In genomic region chr1:43455196-43455595, GRCm38 (mm10) we compare ENCODE assay signal across 23 mouse cellular contexts. TPM values are rescaled to one million over a fixed set of nuclear protein-coding genes. Genes with fewer than 3 reads are reported as not detected.
DNase-seq lines count a peak whose midpoint lies in the region; ATAC-seq and TF ChIP-seq lines count a peak whose summit lies in the region.
"Had no signal": no experiment of that assay in that cellular context is flagged by ENCODE, and none has a peak within 500 bp of the region (broad histone marks: within the 10 kb centered on the region; RNA-seq: fewer than 3 reads in every experiment).

No protein-coding gene starts in this region.

- H3K27me3 ChIP-seq in liver, embryonic 11.5 days (replicated peaks; ENCODE audit: control insufficient read depth, insufficient read depth, low read length), result no peaks in the 10 kb centered on the region
- no peaks in the 10 kb centered on the region for H3K27me3 ChIP-seq in liver, embryonic 12.5 days (replicated peaks)
- H3K27me3 ChIP-seq in liver, embryonic 15.5 days, result no peaks in the 10 kb centered on the region
- H3K27me3 ChIP-seq: forebrain, embryonic 13.5 days; heart, embryonic 13.5 days; Patski had no signal

- no peak overlapping the region for H3K9ac ChIP-seq in liver, embryonic 11.5 days (ENCODE audit: low read depth, low read length)
- H3K9ac ChIP-seq in liver, embryonic 12.5 days, result 0 out of 2 replicates have a peak overlapping the region, but pooled peaks have one; percentile 13
- H3K9ac ChIP-seq in liver, embryonic 15.5 days, result no peak overlapping the region
- H3K9ac ChIP-seq: forebrain, embryonic 13.5 days; heart, embryonic 13.5 days; hindbrain, embryonic 14.5 days had no signal

- DNase-seq in liver, embryonic 11.5 days (ENCODE audit: low spot score), result no peak
- no peak for DNase-seq in liver
- DNase-seq in left cerebral cortex, adult 2 months (ENCODE audit: extremely low spot score in 1 of 2, low spot score in 2 of 2), result no peak
- no peak for DNase-seq in adrenal gland, adult 8-10 months
- no peak for DNase-seq in thymus, postnatal 0 days (ENCODE audit: low spot score)
- DNase-seq: adrenal gland, postnatal 14 days; cerebellum, adult 11 months; cerebellum, adult 8-10 months; cerebellum, postnatal 10 days; gastrocnemius, postnatal 10 days; gastrocnemius, postnatal 36 days; heart, adult 2 months; heart, postnatal 14 days; heart, postnatal 4 days had no signal

- no peaks in the 10 kb centered on the region for H3K36me3 ChIP-seq in liver, embryonic 11.5 days (ENCODE audit: control insufficient read depth, insufficient read depth, low read length)
- peaks cover 4% of the 10 kb centered on the region for H3K36me3 ChIP-seq in liver, embryonic 12.5 days
- H3K36me3 ChIP-seq in liver, embryonic 15.5 days (replicated peaks), result no peaks in the 10 kb centered on the region
- H3K36me3 ChIP-seq: heart, embryonic 10.5 days; heart, embryonic 13.5 days had no signal

- WGBS in liver, embryonic 11.5 days, result 30% methylated on average over 1 of the region's 1 CpGs
- 11% methylated on average over 1 of the region's 1 CpGs for WGBS in liver, embryonic 12.5 days (ENCODE audit: insufficient replicate concordance)
- WGBS in liver, embryonic 15.5 days (ENCODE audit: insufficient replicate concordance), result 17% methylated on average over 1 of the region's 1 CpGs

- no peak overlapping the region; the same call in 1 of the 2 replicates for H3K27ac ChIP-seq in liver, embryonic 11.5 days (ENCODE audit: low read depth, low read length)
- no peak overlapping the region for H3K27ac ChIP-seq in liver, embryonic 12.5 days
- no peak overlapping the region for H3K27ac ChIP-seq in liver, embryonic 15.5 days (replicated peaks)
- no peak overlapping the region for H3K27ac ChIP-seq in left cerebral cortex, adult 2 months
- H3K27ac ChIP-seq: forebrain, embryonic 10.5 days; forebrain, embryonic 13.5 days; heart, adult 2 months; heart, embryonic 10.5 days; heart, embryonic 13.5 days; hindbrain, embryonic 14.5 days had no signal

- peak; percentile 64; the same call in 1 of the 2 replicates for ATAC-seq in liver, embryonic 11.5 days (replicated peaks; ENCODE audit: low FRiP score)
- no peak for ATAC-seq in liver, embryonic 12.5 days
- ATAC-seq in liver, embryonic 15.5 days (ENCODE audit: insufficient read depth), result no peak
- ATAC-seq: forebrain, embryonic 13.5 days; forebrain, embryonic 16.5 days; Patski had no signal

- intact Hi-C loops in left cerebral cortex, adult 2 months (cut with DNase I), result no loop called here

- peaks cover 42% of the 10 kb centered on the region for H3K4me1 ChIP-seq in liver, embryonic 11.5 days (replicated peaks; ENCODE audit: control insufficient read depth, insufficient read depth, low read length)
- H3K4me1 ChIP-seq in liver, embryonic 12.5 days, result peaks cover 83% of the 10 kb centered on the region
- peaks cover 59% of the 10 kb centered on the region for H3K4me1 ChIP-seq in liver, embryonic 15.5 days (replicated peaks)

- no peaks in the 10 kb centered on the region for H3K9me3 ChIP-seq in liver, embryonic 11.5 days (ENCODE audit: control insufficient read depth, low read length)
- H3K9me3 ChIP-seq in liver, embryonic 12.5 days (replicated peaks), result no peaks in the 10 kb centered on the region
- H3K9me3 ChIP-seq in liver, embryonic 15.5 days (replicated peaks), result no peaks in the 10 kb centered on the region
- H3K9me3 ChIP-seq: forebrain, embryonic 10.5 days; forebrain, embryonic 13.5 days; heart, embryonic 10.5 days; heart, embryonic 13.5 days had no signal

- no peak overlapping the region for H3K4me3 ChIP-seq in liver, embryonic 11.5 days (ENCODE audit: low read depth, low read length)
- H3K4me3 ChIP-seq in liver, embryonic 12.5 days, result no peak overlapping the region
- H3K4me3 ChIP-seq in liver, embryonic 15.5 days (replicated peaks), result no peak overlapping the region
- H3K4me3 ChIP-seq in left cerebral cortex, adult 2 months, result no peak overlapping the region
- H3K4me3 ChIP-seq: forebrain, embryonic 10.5 days; forebrain, embryonic 13.5 days; heart, adult 2 months; heart, embryonic 10.5 days; heart, embryonic 13.5 days had no signal

- no peak overlapping the region; the same call in 1 of the 2 replicates for H3K4me2 ChIP-seq in liver, embryonic 11.5 days
- peak overlapping the region; percentile 19 for H3K4me2 ChIP-seq in liver, embryonic 12.5 days
- H3K4me2 ChIP-seq in liver, embryonic 15.5 days, result peak overlapping the region; percentile 1; the same call in 1 of the 2 replicates
- H3K4me2 ChIP-seq: forebrain, embryonic 13.5 days; heart, embryonic 13.5 days; hindbrain, embryonic 14.5 days had no signal

- no peak for TF ChIP-seq CTCF in left cerebral cortex, adult 2 months (IDR thresholded peaks at IDR 0.05)

RNA-seq across cellular contexts. Expression of gene Nck2, which starts 10.8 kb away (rescaled TPM):
- 24.5 and 26.0 TPM in 2 replicates for polyA plus RNA-seq in liver, embryonic 11.5 days (2014; fragmentation: Nextera tagmentation; extraction: Ambion mirVana)
- polyA plus RNA-seq in liver, embryonic 12.5 days (2016; fragmentation: Nextera tagmentation; extraction: Ambion mirVana), result 20.3 and 20.4 TPM in 2 replicates
- 10.2 and 10.8 TPM in 2 replicates for polyA plus RNA-seq in liver, embryonic 15.5 days (2015; fragmentation: Nextera tagmentation; extraction: Ambion mirVana)
- total RNA-seq in left cerebral cortex, adult 2 months (2021), result 10 to 100 TPM; 38.3 to 38.7 TPM
- 10 to 100 TPM; 26.7 to 37.1 (median 29.9) TPM for total RNA-seq in adrenal gland, adult 8-10 months (2022)
- 85.5 and 103 TPM in 2 replicates for polyA plus RNA-seq in thymus, postnatal 0 days (2015; fragmentation: Nextera tagmentation; extraction: Ambion mirVana)
